Mouse (Mus musculus): Measurements from ENCODE around the gene Entpd5. TPM values are rescaled to one million over a fixed set of nuclear protein-coding genes. Genes with fewer than 3 reads are reported as not detected.

The Entpd5 gene
- polyA plus RNA-seq, 1 experiment from 2014 or later = 10.9 TPM

GRCm38 (mm10) chr12:84447386-84447785 lies 38.6 kb upstream of the Entpd5 start:
- Histone ChIP-seq H3K4me3 (ENCODE audit: low read depth, low read length) (no peak overlapping the region), H3K4me2 (ENCODE audit: low read depth, low read length) (no peak overlapping the region), H3K4me1 (ENCODE audit: control insufficient read depth, insufficient read depth, low read length) (no peaks in the 10 kb centered on the region), H3K9me3 (replicated peaks; ENCODE audit: control insufficient read depth, low read length) (no peaks in the 10 kb centered on the region), H3K27ac (replicated peaks; ENCODE audit: low read depth, low read length) (no peak overlapping the region), H3K9ac (replicated peaks; ENCODE audit: low read length) (no peak overlapping the region), H3K36me3 (replicated peaks; ENCODE audit: control insufficient read depth, insufficient read depth, low read depth, low read length) (no peaks in the 10 kb centered on the region), H3K27me3 (ENCODE audit: control insufficient read depth, insufficient read depth, low read length) (no peaks in the 10 kb centered on the region)
- no peak for DNase-seq (ENCODE audit: low spot score)
- WGBS = 82% methylated on average over 1 of the region's 1 CpGs
- no peak for ATAC-seq (replicated peaks; ENCODE audit: insufficient number of reproducible peaks, low FRiP score, low TSS enrichment, low read depth)

GRCm38 (mm10) chr12:84442526-84442925 lies 33.7 kb upstream of the Entpd5 start:
- 69% methylated on average over 4 of the region's 4 CpGs for WGBS
- H3K36me3 ChIP-seq (replicated peaks; ENCODE audit: control insufficient read depth, insufficient read depth, low read depth, low read length) = no peaks in the 10 kb centered on the region
- no peak overlapping the region for H3K4me2 ChIP-seq (ENCODE audit: low read depth, low read length)
- H3K27me3 ChIP-seq (ENCODE audit: control insufficient read depth, insufficient read depth, low read length) = no peaks in the 10 kb centered on the region
- H3K9ac ChIP-seq (replicated peaks; ENCODE audit: low read length) = no peak overlapping the region
- DNase-seq (ENCODE audit: low spot score) = no peak
- no peak for ATAC-seq (replicated peaks; ENCODE audit: insufficient number of reproducible peaks, low FRiP score, low TSS enrichment, low read depth)
- H3K4me3 ChIP-seq (ENCODE audit: low read depth, low read length) = no peak overlapping the region
- no peaks in the 10 kb centered on the region for H3K9me3 ChIP-seq (replicated peaks; ENCODE audit: control insufficient read depth, low read length)
- H3K27ac ChIP-seq (replicated peaks; ENCODE audit: low read depth, low read length) = no peak overlapping the region
- H3K4me1 ChIP-seq (ENCODE audit: control insufficient read depth, insufficient read depth, low read length) = no peaks in the 10 kb centered on the region

DNA sequence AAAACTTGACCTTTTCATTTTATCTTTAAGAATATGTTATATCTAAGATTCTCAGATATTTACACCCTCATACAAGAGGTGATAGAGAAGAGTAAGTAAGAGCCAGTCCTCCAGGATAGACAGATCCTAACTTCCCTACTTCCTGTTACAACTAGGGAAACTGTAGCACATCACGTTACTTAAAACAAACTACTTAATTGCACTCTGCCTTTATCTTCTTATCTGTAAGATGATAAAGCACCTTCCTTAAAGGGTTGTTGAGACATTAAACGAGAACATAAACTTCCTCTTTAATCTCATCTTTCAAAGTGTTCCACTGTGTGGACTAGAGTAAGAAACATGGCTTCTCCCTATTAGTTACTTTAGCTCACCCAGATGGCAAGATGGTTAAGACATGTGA lies 29.9 kb upstream of the Entpd5 start:
- H3K27ac ChIP-seq (replicated peaks; ENCODE audit: low read depth, low read length) = no peak overlapping the region
- no peaks in the 10 kb centered on the region for H3K9me3 ChIP-seq (replicated peaks; ENCODE audit: control insufficient read depth, low read length)
- no peak overlapping the region for H3K9ac ChIP-seq (replicated peaks; ENCODE audit: low read length)
- no peaks in the 10 kb centered on the region for H3K27me3 ChIP-seq (ENCODE audit: control insufficient read depth, insufficient read depth, low read length)
- DNase-seq (ENCODE audit: low spot score) (no peak), ATAC-seq (replicated peaks; ENCODE audit: insufficient number of reproducible peaks, low FRiP score, low TSS enrichment, low read depth) (no peak)
- 67% methylated on average over 2 of the region's 2 CpGs for WGBS
- H3K36me3 ChIP-seq (replicated peaks; ENCODE audit: control insufficient read depth, insufficient read depth, low read depth, low read length) = no peaks in the 10 kb centered on the region
- H3K4me3 ChIP-seq (ENCODE audit: low read depth, low read length) = no peak overlapping the region
- H3K4me2 ChIP-seq (ENCODE audit: low read depth, low read length) = no peak overlapping the region
- H3K4me1 ChIP-seq (ENCODE audit: control insufficient read depth, insufficient read depth, low read length) = no peaks in the 10 kb centered on the region

GRCm38 (mm10) chr12:84429825-84430224 lies 21.0 kb upstream of the Entpd5 start:
- H3K27ac ChIP-seq (replicated peaks; ENCODE audit: low read depth, low read length) = no peak overlapping the region
- H3K4me1 ChIP-seq (ENCODE audit: control insufficient read depth, insufficient read depth, low read length) = no peaks in the 10 kb centered on the region
- no peak overlapping the region for H3K9ac ChIP-seq (replicated peaks; ENCODE audit: low read length)
- H3K27me3 ChIP-seq (ENCODE audit: control insufficient read depth, insufficient read depth, low read length) = no peaks in the 10 kb centered on the region
- no peaks in the 10 kb centered on the region for H3K36me3 ChIP-seq (replicated peaks; ENCODE audit: control insufficient read depth, insufficient read depth, low read depth, low read length)
- H3K4me3 ChIP-seq (ENCODE audit: low read depth, low read length) = no peak overlapping the region
- no peak for ATAC-seq (replicated peaks; ENCODE audit: insufficient number of reproducible peaks, low FRiP score, low TSS enrichment, low read depth)
- no peak overlapping the region for H3K4me2 ChIP-seq (ENCODE audit: low read depth, low read length)
- WGBS = 92% methylated on average over 2 of the region's 2 CpGs
- no peaks in the 10 kb centered on the region for H3K9me3 ChIP-seq (replicated peaks; ENCODE audit: control insufficient read depth, low read length)
- DNase-seq (ENCODE audit: low spot score) = no peak

- Histone ChIP-seq H3K36me3 (replicated peaks; ENCODE audit: control insufficient read depth, insufficient read depth, low read depth, low read length) (no peaks in the 10 kb centered on the region), H3K27me3 (ENCODE audit: control insufficient read depth, insufficient read depth, low read length) (no peaks in the 10 kb centered on the region), H3K4me1 (ENCODE audit: control insufficient read depth, insufficient read depth, low read length) (no peaks in the 10 kb centered on the region), H3K27ac (replicated peaks; ENCODE audit: low read depth, low read length) (no peak overlapping the region), H3K4me2 (ENCODE audit: low read depth, low read length) (no peak overlapping the region), H3K9ac (replicated peaks; ENCODE audit: low read length) (no peak overlapping the region), H3K9me3 (replicated peaks; ENCODE audit: control insufficient read depth, low read length) (no peaks in the 10 kb centered on the region), H3K4me3 (ENCODE audit: low read depth, low read length) (no peak overlapping the region)
- DNase-seq (ENCODE audit: low spot score) (no peak), ATAC-seq (replicated peaks; ENCODE audit: insufficient number of reproducible peaks, low FRiP score, low TSS enrichment, low read depth) (no peak)
- 75% methylated on average over 3 of the region's 3 CpGs for WGBS
Observed at GRCm38 (mm10) chr12:84423990-84424389, 15.2 kb upstream of the Entpd5 start.

DNA sequence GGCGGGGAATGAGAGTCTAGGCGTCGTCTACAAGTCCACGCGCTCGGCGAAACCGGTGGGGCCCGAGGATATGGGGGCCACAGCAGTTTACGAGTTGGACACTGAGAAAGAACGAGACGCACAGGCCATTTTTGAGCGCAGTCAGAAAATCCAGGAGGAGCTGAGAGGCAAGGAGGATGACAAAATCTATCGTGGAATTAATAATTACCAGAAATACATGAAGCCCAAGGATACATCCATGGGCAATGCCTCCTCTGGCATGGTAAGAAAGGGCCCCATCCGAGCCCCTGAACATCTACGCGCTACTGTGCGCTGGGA lies 8.7 kb upstream of the Entpd5 start:
- Histone ChIP-seq H3K27ac (replicated peaks; ENCODE audit: low read depth, low read length) (no peak overlapping the region), H3K4me3 (ENCODE audit: low read depth, low read length) (peak overlapping the region; percentile 44), H3K9ac (replicated peaks; ENCODE audit: low read length) (peak overlapping the region; percentile 60), H3K4me2 (ENCODE audit: low read depth, low read length) (peak overlapping the region; percentile 53), H3K36me3 (replicated peaks; ENCODE audit: control insufficient read depth, insufficient read depth, low read depth, low read length) (no peaks in the 10 kb centered on the region), H3K4me1 (ENCODE audit: control insufficient read depth, insufficient read depth, low read length) (no peaks in the 10 kb centered on the region), H3K27me3 (ENCODE audit: control insufficient read depth, insufficient read depth, low read length) (no peaks in the 10 kb centered on the region), H3K9me3 (replicated peaks; ENCODE audit: control insufficient read depth, low read length) (no peaks in the 10 kb centered on the region)
- ATAC-seq (replicated peaks; ENCODE audit: insufficient number of reproducible peaks, low FRiP score, low TSS enrichment, low read depth) = no peak; the same call in 1 of the 2 replicates
- WGBS = 37% methylated on average over 18 of the region's 18 CpGs
- no peak for DNase-seq (ENCODE audit: low spot score)

- Histone ChIP-seq H3K9ac (replicated peaks; ENCODE audit: low read length) (peak within 1 kb of the TSS; percentile 60), H3K4me1 (ENCODE audit: control insufficient read depth, insufficient read depth, low read length) (no peaks in the 10 kb centered on the region), H3K9me3 (replicated peaks; ENCODE audit: control insufficient read depth, low read length) (no peaks in the 10 kb centered on the region), H3K4me2 (ENCODE audit: low read depth, low read length) (peak within 1 kb of the TSS; percentile 53), H3K27ac (replicated peaks; ENCODE audit: low read depth, low read length) (no peak within 1 kb of the TSS), H3K27me3 (ENCODE audit: control insufficient read depth, insufficient read depth, low read length) (no peaks in the 10 kb centered on the region), H3K36me3 (replicated peaks; ENCODE audit: control insufficient read depth, insufficient read depth, low read depth, low read length) (no peaks in the 10 kb centered on the region), H3K4me3 (ENCODE audit: low read depth, low read length) (peak within 1 kb of the TSS; percentile 44)
- DNase-seq (ENCODE audit: low spot score) (peak; percentile 91), ATAC-seq (replicated peaks; ENCODE audit: insufficient number of reproducible peaks, low FRiP score, low TSS enrichment, low read depth) (peak; percentile 72; the same call in 1 of the 2 replicates)
- WGBS = 3% methylated on average over 50 of the region's 50 CpGs
Observed at GRCm38 (mm10) chr12:84416834-84417604, 8.2 kb upstream of the Entpd5 start, which contains the start of gene Rnf113a2. TSS of gene Rnf113a2 (plus strand) at chr12:84417196.

GRCm38 (mm10) chr12:84407874-84408818 lies 683 bp downstream of the Entpd5 start:
- WGBS = 2% methylated on average over 37 of the region's 52 CpGs
- H3K9me3 ChIP-seq (replicated peaks; ENCODE audit: control insufficient read depth, low read length) = no peaks in the 10 kb centered on the region
- H3K27me3 ChIP-seq (ENCODE audit: control insufficient read depth, insufficient read depth, low read length) = no peaks in the 10 kb centered on the region
- H3K9ac ChIP-seq (replicated peaks; ENCODE audit: low read length) = peak overlapping the region; percentile 77
- peak overlapping the region; percentile 70 for H3K4me3 ChIP-seq (ENCODE audit: low read depth, low read length)
- ATAC-seq (replicated peaks; ENCODE audit: insufficient number of reproducible peaks, low FRiP score, low TSS enrichment, low read depth) (peak; percentile 82), DNase-seq (ENCODE audit: low spot score) (peak; percentile 23)
- no peaks in the 10 kb centered on the region for H3K36me3 ChIP-seq (replicated peaks; ENCODE audit: control insufficient read depth, insufficient read depth, low read depth, low read length)
- H3K27ac ChIP-seq (replicated peaks; ENCODE audit: low read depth, low read length) = 0 out of 2 replicates have a peak overlapping the region, but pooled peaks have one; percentile 10
- H3K4me1 ChIP-seq (ENCODE audit: control insufficient read depth, insufficient read depth, low read length) = no peaks in the 10 kb centered on the region
- H3K4me2 ChIP-seq (ENCODE audit: low read depth, low read length) = peak overlapping the region; percentile 95
